Mouse (Mus musculus) stomach, postnatal 0 days (tissue): ENCODE results near the gene Plin3.

Source experiments
- CTCF ChIP-seq: IDR thresholded peaks from 2 replicates; pipeline ENCODE4 v1.5.1; 2016; ENCODE audit warnings: antibody characterized with exemption, low read depth, mild to moderate bottlenecking, moderate library complexity
- EP300 ChIP-seq: optimal IDR thresholded peaks from 2 replicates; pipeline ENCODE3; 2016; ENCODE audit warnings: antibody characterized with exemption

DNA sequence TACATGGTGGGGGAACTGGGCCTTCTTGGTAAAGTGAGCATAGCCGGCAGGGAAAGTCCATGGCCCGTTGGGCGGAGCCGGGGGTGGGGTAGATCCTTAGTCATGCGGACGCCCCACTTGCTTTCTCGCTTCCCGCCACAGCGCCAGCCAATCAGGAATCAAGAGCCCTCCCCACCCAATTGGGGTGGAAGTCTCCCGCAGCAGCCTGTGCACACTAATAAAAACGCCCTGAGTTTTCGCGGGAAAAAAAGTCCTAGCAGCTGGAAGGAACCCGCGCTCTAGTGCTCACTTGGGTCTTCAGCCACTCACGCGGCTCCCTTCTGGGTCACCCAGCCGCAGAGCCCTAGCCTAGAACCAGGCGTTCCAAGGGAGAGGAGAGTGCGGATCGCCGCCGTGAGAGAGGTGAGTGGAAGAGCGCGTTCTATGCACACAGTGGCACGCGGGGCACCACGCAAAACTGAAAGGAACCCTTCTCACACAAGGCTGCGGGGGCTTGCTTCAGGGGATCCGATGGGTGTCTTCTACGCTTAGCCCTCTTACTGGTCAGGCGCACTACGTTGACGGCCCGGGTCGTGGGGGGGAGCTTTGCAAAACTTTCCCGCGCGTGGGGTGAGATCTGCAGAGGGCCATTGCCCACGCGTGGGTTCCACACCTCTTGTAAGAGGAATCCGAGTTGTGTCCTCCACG is 10.6 kb upstream of the Plin3 start, which contains the start of gene Uhrf1:
- TF ChIP-seq EP300 (no peak), CTCF (no peak)
